Comparison of ENCODE assay signal across 17 mouse cellular contexts in genomic region chr1:184846973-184847372, GRCm38 (mm10). TPM values are rescaled to one million over a fixed set of nuclear protein-coding genes. Genes with fewer than 3 reads are reported as not detected.
DNase-seq lines count a peak whose midpoint lies in the region; ATAC-seq and TF ChIP-seq lines count a peak whose summit lies in the region.
"Had no signal": no experiment of that assay in that cellular context is flagged by ENCODE, and none has a peak within 500 bp of the region (broad histone marks: within the 10 kb centered on the region; RNA-seq: fewer than 3 reads in every experiment).

No protein-coding gene starts in this region.

- H3K36me3 ChIP-seq in erythroblast, embryonic 14.5 days (ENCODE audit: control insufficient read depth), result no peaks in the 10 kb centered on the region; the same call in 1 of the 2 replicates
- no peaks in the 10 kb centered on the region for H3K36me3 ChIP-seq in kidney, postnatal 0 days (ENCODE audit: insufficient read depth, low read length)
- no peaks in the 10 kb centered on the region for H3K36me3 ChIP-seq in kidney, adult 2 months (ENCODE audit: control insufficient read depth, insufficient read depth, low read length)
- no peaks in the 10 kb centered on the region for H3K36me3 ChIP-seq in intestine, postnatal 0 days (ENCODE audit: control insufficient read depth, insufficient read depth)
- H3K36me3 ChIP-seq in myocyte (ENCODE audit: control insufficient read depth, insufficient read depth), result no peaks in the 10 kb centered on the region
- H3K36me3 ChIP-seq: embryonic facial prominence, embryonic 12.5 days had no signal

- no peaks in the 10 kb centered on the region for H3K27me3 ChIP-seq in erythroblast, embryonic 14.5 days (ENCODE audit: control insufficient read depth)
- H3K27me3 ChIP-seq in kidney, postnatal 0 days (ENCODE audit: insufficient read depth, low read length), result no peaks in the 10 kb centered on the region
- H3K27me3 ChIP-seq in kidney, adult 2 months (replicated peaks; ENCODE audit: control insufficient read depth, insufficient read depth, low read length), result no peaks in the 10 kb centered on the region
- H3K27me3 ChIP-seq in intestine, postnatal 0 days (replicated peaks; ENCODE audit: control insufficient read depth, insufficient read depth, low read length), result no peaks in the 10 kb centered on the region
- no peaks in the 10 kb centered on the region for H3K27me3 ChIP-seq in myocyte (ENCODE audit: control insufficient read depth, insufficient read depth, insufficient read length)

- H3K4me3 ChIP-seq in erythroblast, embryonic 14.5 days (replicated peaks), result peak overlapping the region; percentile 73
- no peak overlapping the region for H3K4me3 ChIP-seq in kidney, postnatal 0 days (replicated peaks; ENCODE audit: low read depth, low read length)
- H3K4me3 ChIP-seq in kidney, adult 2 months (ENCODE audit: insufficient read depth, low read depth, low read length), result no peak overlapping the region
- no peak overlapping the region for H3K4me3 ChIP-seq in intestine, postnatal 0 days (ENCODE audit: low read depth, low read length)
- H3K4me3 ChIP-seq in myocyte, result peak overlapping the region; percentile 71

- H3K9ac ChIP-seq in kidney, postnatal 0 days (ENCODE audit: low read depth, low read length), result no peak overlapping the region
- no peak overlapping the region for H3K9ac ChIP-seq in intestine, postnatal 0 days (ENCODE audit: low read depth, low read length)

- H3K4me2 ChIP-seq in kidney, postnatal 0 days (ENCODE audit: low read length), result peak overlapping the region; percentile 70; the same call in 1 of the 2 replicates
- peak overlapping the region; percentile 88 for H3K4me2 ChIP-seq in intestine, postnatal 0 days (replicated peaks; ENCODE audit: low read depth)
- peak overlapping the region; percentile 84 for H3K4me2 ChIP-seq in myocyte (ENCODE audit: low read depth)

- WGBS in kidney, postnatal 0 days, result 51% methylated on average over 3 of the region's 3 CpGs
- WGBS in kidney, adult 2 months, result 56% methylated on average over 3 of the region's 3 CpGs
- WGBS in intestine, postnatal 0 days, result 40% methylated on average over 3 of the region's 3 CpGs

- no peak overlapping the region for H3ac ChIP-seq in myocyte (ENCODE audit: control insufficient read depth, insufficient read length)

- TF ChIP-seq CTCF in kidney, postnatal 0 days (IDR thresholded peaks at IDR 0.05; ENCODE audit: low read depth), result no peak
- TF ChIP-seq CTCF in kidney, adult 2 months (conservative IDR thresholded peaks at IDR 0.05; ENCODE audit: insufficient read depth, insufficient read length, low read depth, low read length), result no peak
- TF ChIP-seq CTCF in intestine, postnatal 0 days (IDR thresholded peaks at IDR 0.05; ENCODE audit: low read depth), result no peak

- no peaks in the 10 kb centered on the region for H3K9me3 ChIP-seq in erythroblast, embryonic 14.5 days (ENCODE audit: control insufficient read depth, low read length)
- H3K9me3 ChIP-seq in kidney, postnatal 0 days (replicated peaks; ENCODE audit: low read length), result no peaks in the 10 kb centered on the region
- no peaks in the 10 kb centered on the region for H3K9me3 ChIP-seq in intestine, postnatal 0 days (ENCODE audit: control insufficient read depth)
- H3K9me3 ChIP-seq: embryonic facial prominence, embryonic 12.5 days; G1E had no signal

- TF ChIP-seq POLR2A in kidney, adult 2 months (IDR thresholded peaks at IDR 0.05; ENCODE audit: low read depth, low read length), result no peak
- no peak for TF ChIP-seq POLR2A in myocyte (IDR thresholded peaks at IDR 0.05; ENCODE audit: insufficient read length, low read depth)

- ATAC-seq in erythroblast, adult 5-6 weeks (replicated peaks; ENCODE audit: low FRiP score, poor library complexity, severe bottlenecking), result no peak
- ATAC-seq in kidney, postnatal 0 days (replicated peaks; ENCODE audit: low FRiP score, low read depth), result no peak
- no peak for ATAC-seq in intestine, postnatal 0 days

- H3K4me1 ChIP-seq in erythroblast, embryonic 14.5 days (ENCODE audit: control insufficient read depth), result peaks cover 65% of the 10 kb centered on the region
- no peaks in the 10 kb centered on the region; the same call in 1 of the 2 replicates for H3K4me1 ChIP-seq in kidney, postnatal 0 days (replicated peaks; ENCODE audit: insufficient read depth, low read length)
- peaks cover 30% of the 10 kb centered on the region for H3K4me1 ChIP-seq in kidney, adult 2 months (ENCODE audit: control insufficient read depth, insufficient read depth, low read length)
- H3K4me1 ChIP-seq in intestine, postnatal 0 days (replicated peaks; ENCODE audit: control insufficient read depth, insufficient read depth, low read length), result 0 out of 2 replicates have a peak, but pooled peaks cover 7% of the 10 kb centered on the region

- H3K27ac ChIP-seq in kidney, postnatal 0 days, result no peak overlapping the region
- no peak overlapping the region for H3K27ac ChIP-seq in kidney, adult 2 months (ENCODE audit: insufficient read depth, low read depth, low read length)
- no peak overlapping the region for H3K27ac ChIP-seq in intestine, postnatal 0 days (ENCODE audit: low read depth, low read length)
- H3K27ac ChIP-seq: embryonic facial prominence, embryonic 12.5 days had no signal

- no peak for DNase-seq in kidney, postnatal 0 days (ENCODE audit: low spot score)
- DNase-seq in kidney, adult 2 months, result no peak
- no peak for DNase-seq in adrenal gland, postnatal 10 days
- DNase-seq in right cerebral cortex, postnatal 10 days (ENCODE audit: low spot score in 2 of 2), result no peak
- DNase-seq: adrenal gland, postnatal 25 days; cerebellum, adult 11-12 months; right cerebral cortex, postnatal 4 days had no signal

- peaks cover 10% of the 10 kb centered on the region for H3K79me2 ChIP-seq in myocyte (ENCODE audit: control insufficient read depth, insufficient read depth)

TF ChIP-seq in myocyte, 11 proteins besides CTCF, POLR2A, EP300 and RAD21:
- TF ChIP-seq MAX (IDR thresholded peaks at IDR 0.05; ENCODE audit: low read depth) (no peak), REST (IDR thresholded peaks at IDR 0.05; ENCODE audit: insufficient read depth, insufficient read length) (no peak), MYOD1 (IDR thresholded peaks at IDR 0.05; ENCODE audit: control insufficient read depth in 1 of 3, insufficient read length in 2 of 3, low read depth in 2 of 3) (no peak), USF1 (IDR thresholded peaks at IDR 0.05; ENCODE audit: low read depth) (no peak), CEBPB (IDR thresholded peaks at IDR 0.05; ENCODE audit: insufficient read depth, poor library complexity, severe bottlenecking) (no peak), TCF12 (IDR thresholded peaks at IDR 0.05; ENCODE audit: insufficient read depth, poor library complexity, severe bottlenecking) (no peak), SRF (IDR thresholded peaks at IDR 0.05; ENCODE audit: control insufficient read depth, insufficient read length, low read depth) (no peak), E2F4 (IDR thresholded peaks at IDR 0.05; ENCODE audit: insufficient read depth) (no peak), MYOG (IDR thresholded peaks at IDR 0.05; ENCODE audit: control insufficient read depth in 1 of 3, insufficient read depth in 1 of 3, insufficient read length in 2 of 3, low read depth in 2 of 3) (no peak), POLR2AphosphoS2 (IDR thresholded peaks at IDR 0.05; ENCODE audit: insufficient read length, low read depth) (no peak), TCF3 (IDR thresholded peaks at IDR 0.05; ENCODE audit: insufficient read length, low read depth) (no peak)
TF ChIP-seq in myocyte: peak in this region for 0.

RNA-seq across cellular contexts. Expression of gene Marc2, which starts 0.7 kb away (rescaled TPM):
- polyA plus RNA-seq in erythroblast, embryonic 14.5 days (2012), result 4.6 and 6.8 TPM in 2 replicates
- total RNA-seq in erythroblast, adult 5-6 weeks (2015; ENCODE audit: low replicate concordance), result 31.6 and 35.5 TPM in 2 replicates
- 24.7 and 25.2 TPM in 2 replicates for total RNA-seq in erythroblast, adult 5-6 weeks (2017; ENCODE audit: low replicate concordance)
- polyA plus RNA-seq in kidney, postnatal 0 days (2015; fragmentation: Nextera tagmentation; extraction: Ambion mirVana), result 318 and 327 TPM in 2 replicates
- polyA plus RNA-seq in kidney, adult 2 months (2012; rRNA removed), result 257 and 403 TPM in 2 replicates
- polyA plus RNA-seq in intestine, postnatal 0 days (2015; fragmentation: Nextera tagmentation; extraction: Ambion mirVana), result 555 and 620 TPM in 2 replicates
- polyA plus RNA-seq in myocyte (2012; fragmentation: generic; extraction: Trizol), result 99.6 TPM
- total RNA-seq in adrenal gland, postnatal 10 days (2021), result 100 to 1,000 TPM; 315 to 378 TPM

RNA-seq across cellular contexts. Expression of gene Marc1, which starts 35.9 kb away (rescaled TPM):
- polyA plus RNA-seq in erythroblast, embryonic 14.5 days (2012), result not detected in 2 replicates
- total RNA-seq in erythroblast, adult 5-6 weeks (2015; ENCODE audit: low replicate concordance), result not detected in 2 replicates
- total RNA-seq in erythroblast, adult 5-6 weeks (2017; ENCODE audit: low replicate concordance), result not detected in 2 replicates
- 0.23 and 0.29 TPM in 2 replicates for polyA plus RNA-seq in kidney, postnatal 0 days (2015; fragmentation: Nextera tagmentation; extraction: Ambion mirVana)
- 1.0 and 2.1 TPM in 2 replicates for polyA plus RNA-seq in kidney, adult 2 months (2012; rRNA removed)
- 1.5 and 1.6 TPM in 2 replicates for polyA plus RNA-seq in intestine, postnatal 0 days (2015; fragmentation: Nextera tagmentation; extraction: Ambion mirVana)
- polyA plus RNA-seq in myocyte (2012; fragmentation: generic; extraction: Trizol), result not detected
- 10 to 100 TPM; 15.0 to 43.0 TPM for total RNA-seq in adrenal gland, postnatal 10 days (2021)
- total RNA-seq: G1E; granulocyte monocyte progenitor cell, adult 5-6 weeks; left cerebral cortex, postnatal 10 days; neutrophil, adult 5-6 weeks had no signal
- polyA plus RNA-seq: embryonic facial prominence, embryonic 12.5 days; G1E; testis, adult 2 months had no signal

RNA-seq across cellular contexts. Expression of gene C130074G19Rik, which starts 36.0 kb away (rescaled TPM):
- polyA plus RNA-seq in erythroblast, embryonic 14.5 days (2012), result 0.04 and 0.05 TPM in 2 replicates
- total RNA-seq in erythroblast, adult 5-6 weeks (2015; ENCODE audit: low replicate concordance), result not detected in 2 replicates
- total RNA-seq in erythroblast, adult 5-6 weeks (2017; ENCODE audit: low replicate concordance), result not detected in 2 replicates
- 7.4 and 7.6 TPM in 2 replicates for polyA plus RNA-seq in kidney, postnatal 0 days (2015; fragmentation: Nextera tagmentation; extraction: Ambion mirVana)
- 83.3 and 113 TPM in 2 replicates for polyA plus RNA-seq in kidney, adult 2 months (2012; rRNA removed)
- polyA plus RNA-seq in intestine, postnatal 0 days (2015; fragmentation: Nextera tagmentation; extraction: Ambion mirVana), result 6.3 and 6.4 TPM in 2 replicates
- polyA plus RNA-seq in myocyte (2012; fragmentation: generic; extraction: Trizol), result 0.01 TPM
- total RNA-seq in adrenal gland, postnatal 10 days (2021), result 10 to 100 TPM; 41.7 to 43.4 TPM
- total RNA-seq: G1E; granulocyte monocyte progenitor cell, adult 5-6 weeks; neutrophil, adult 5-6 weeks had no signal
- polyA plus RNA-seq: G1E had no signal

Comparison
In these comparisons a context has a peak if more than half of its experiments do, and no peak if none do; other contexts are left out.
1. H3K4me3 ChIP-seq: peak in erythroblast, embryonic 14.5 days (single experiment) and myocyte (single experiment); none in kidney, postnatal 0 days (single experiment), kidney, adult 2 months (single experiment) and intestine, postnatal 0 days (single experiment).
2. RNA of gene Marc2, which starts 0.7 kb away (polyA plus RNA-seq): 555 to 620 TPM in intestine, postnatal 0 days, 257 to 403 TPM in kidney, adult 2 months, 318 to 327 TPM in kidney, postnatal 0 days and 99.6 TPM in myocyte (single experiment); 4.6 to 6.8 TPM in erythroblast, embryonic 14.5 days; every median in the first group is over 10 times any median in the second.
3. Peak in every context shown above with its lines, with median percentiles within 50 percentile points of each other: H3K4me2 ChIP-seq.